Mouse (Mus musculus): ENCODE measurements around the gene Snx18. TPM values are rescaled to one million over a fixed set of nuclear protein-coding genes. Genes with fewer than 3 reads are reported as not detected.

Gene Snx18
- 35.4 and 45.4 TPM in 2 replicates for total RNA-seq (2015)
- 40.1 and 42.2 TPM in 2 replicates for total RNA-seq (2017)

DNA sequence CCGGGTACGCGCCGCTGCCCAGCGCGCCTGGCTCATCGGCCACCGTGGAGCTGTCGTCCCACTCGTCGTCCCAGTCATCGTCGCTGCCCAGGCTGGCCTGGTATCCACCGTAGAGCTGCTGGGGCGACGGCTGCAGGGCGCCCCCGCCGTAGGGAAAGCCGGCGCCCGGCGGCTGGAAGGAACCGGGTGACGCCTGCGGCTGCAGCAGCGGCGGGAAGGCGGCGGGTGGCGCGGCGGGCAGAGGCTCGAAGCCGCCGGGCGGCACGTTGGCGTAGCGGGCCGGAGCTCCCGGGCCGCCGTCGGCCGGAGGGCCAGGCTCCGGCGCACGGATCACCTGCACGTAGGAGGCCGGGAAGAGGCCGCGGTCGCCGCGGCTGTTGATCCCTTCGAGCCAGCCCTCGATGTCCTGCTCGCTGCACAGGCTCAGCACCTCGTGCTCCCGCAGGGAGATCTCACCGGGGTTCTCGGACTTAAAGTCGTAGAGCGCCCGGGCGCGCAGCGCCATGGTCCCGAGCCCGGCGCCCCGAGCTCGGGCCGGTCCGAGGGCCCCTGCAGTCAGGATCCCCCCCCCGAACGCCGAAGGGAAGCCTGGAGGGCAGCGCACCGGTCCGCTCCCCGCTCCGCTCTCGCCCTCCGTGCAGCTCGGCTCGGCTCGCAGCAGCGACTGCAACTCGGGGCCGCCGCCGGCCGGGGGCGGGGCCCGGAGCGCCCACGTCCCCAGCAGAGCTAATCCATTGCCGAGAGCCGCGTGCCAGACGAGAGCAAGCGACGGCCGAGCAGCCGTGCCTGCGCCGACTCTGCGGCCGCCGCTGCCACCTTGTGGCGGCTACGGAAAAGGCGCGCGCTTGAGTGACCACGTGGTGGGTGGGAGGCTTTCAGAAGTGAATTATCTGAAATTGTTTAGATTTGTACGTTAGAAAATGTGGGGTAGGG lies at the start of gene Snx18:
Snx18 (minus strand) TSS at position 674 of the 933 bp plus-strand sequence.
- ATAC-seq (replicated peaks; ENCODE audit: poor library complexity): peak; percentile 70

DNA sequence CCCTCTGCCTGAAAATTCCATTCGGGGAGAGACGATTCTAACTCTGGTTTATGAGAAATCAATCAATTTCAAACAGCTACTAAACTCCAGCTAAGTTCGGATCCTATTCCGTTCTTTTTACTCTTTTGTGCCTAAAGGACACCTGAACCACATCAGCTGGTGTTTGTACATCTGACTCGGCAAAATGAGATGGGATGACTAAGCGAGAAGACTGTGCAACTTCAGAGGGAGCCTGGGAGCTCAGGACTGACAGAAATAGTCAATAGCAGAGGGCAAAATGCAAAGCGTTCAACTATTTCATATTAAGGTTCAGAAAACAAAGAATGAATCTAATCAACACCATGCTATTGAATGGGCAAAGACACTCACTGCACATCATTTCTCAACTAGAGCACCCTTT lies 45.5 kb upstream of the Snx18 start:
- no peak for ATAC-seq (replicated peaks; ENCODE audit: poor library complexity)

DNA sequence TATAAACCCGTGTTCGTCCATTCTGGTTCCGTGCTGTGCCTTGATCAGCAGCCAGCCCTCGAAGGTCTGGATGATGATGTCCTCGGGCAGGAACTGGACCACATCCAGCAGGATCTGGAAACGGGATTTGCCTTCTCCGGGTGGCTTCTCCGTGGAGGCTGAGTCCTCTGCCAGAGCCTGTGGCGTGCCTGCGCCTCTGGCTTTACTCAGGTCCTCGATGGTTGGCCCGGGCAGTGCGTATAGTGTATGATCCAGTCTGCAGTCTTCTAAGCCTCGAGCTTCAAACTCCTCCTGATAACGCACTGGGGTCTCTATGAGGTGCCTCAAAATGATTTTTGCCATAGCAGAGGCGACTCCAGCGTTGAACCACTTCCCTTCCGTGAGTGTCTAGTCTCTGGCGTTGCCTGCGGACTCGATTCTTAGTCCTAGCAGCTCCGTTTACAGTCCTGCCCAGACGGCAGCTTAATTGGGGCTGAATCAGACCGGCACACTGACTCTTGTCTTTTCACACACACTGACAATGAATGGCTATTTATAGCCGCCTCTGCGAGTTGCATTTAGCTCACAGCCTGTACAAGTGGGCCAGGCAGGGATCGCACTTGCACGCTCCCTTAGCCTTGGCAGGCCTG lies 44.9 kb upstream of the Snx18 start, which contains the start of gene Hspb3:
Hspb3 (minus strand) TSS at position 526 of the 629 bp plus-strand sequence.
- no peak for ATAC-seq (replicated peaks; ENCODE audit: poor library complexity)

DNA sequence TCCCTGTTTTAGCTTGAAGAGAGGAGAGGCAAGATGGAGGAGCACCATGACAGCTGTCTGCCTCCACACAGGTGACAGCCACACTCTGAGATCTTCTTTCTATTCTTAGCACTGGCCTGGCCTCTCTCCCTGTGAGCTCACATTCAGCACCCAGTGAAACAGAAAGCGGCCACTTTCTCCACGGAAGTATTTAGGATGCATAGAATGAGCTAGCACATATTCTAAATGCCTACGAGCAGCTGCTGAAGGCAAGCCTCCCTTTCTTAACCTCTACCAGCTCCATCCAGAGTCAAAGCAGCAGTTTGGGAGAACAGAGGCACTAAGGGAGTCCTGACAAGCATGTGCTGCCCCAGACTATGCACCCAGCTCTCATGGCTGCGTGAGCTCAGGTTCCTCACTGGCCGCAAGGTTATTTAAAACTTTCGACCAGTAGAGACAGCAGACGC lies 43.5 kb upstream of the Snx18 start:
- no peak for ATAC-seq (replicated peaks; ENCODE audit: poor library complexity)

DNA sequence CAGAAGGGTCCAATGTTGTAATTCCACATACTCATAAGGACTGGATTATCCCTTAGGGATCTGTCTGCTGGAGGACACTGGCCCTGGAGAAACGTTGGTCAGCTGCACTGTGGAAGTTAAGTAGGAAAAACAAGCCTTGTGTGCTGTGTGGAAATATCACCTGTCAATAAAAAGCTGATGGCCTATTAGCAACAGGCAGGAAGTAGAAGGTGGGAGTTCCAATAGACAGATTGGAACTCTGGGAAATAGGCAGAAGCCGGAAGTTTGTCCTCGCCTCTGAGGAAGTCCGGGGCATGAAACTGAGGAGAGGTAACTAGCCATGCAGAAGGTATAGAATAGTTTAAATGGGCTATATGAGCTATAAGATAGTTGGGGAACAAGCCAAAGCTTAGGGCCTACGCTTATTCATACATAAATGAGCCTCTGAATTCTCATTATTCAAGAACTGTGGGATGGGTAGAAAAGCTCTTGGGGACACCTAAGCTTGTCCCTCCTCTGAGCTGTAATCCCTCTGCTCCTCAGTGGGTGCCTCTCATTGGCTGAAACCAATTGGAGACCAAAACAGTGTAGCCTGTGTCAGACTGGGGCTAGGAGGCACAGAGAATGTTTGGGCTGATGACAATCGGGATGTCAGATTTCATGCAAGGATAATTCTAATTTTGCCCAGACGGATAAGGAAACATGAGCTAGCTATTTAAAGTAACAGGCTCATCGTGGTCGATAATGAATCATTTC lies 42.4 kb upstream of the Snx18 start:
- no peak for ATAC-seq (replicated peaks; ENCODE audit: poor library complexity)

DNA sequence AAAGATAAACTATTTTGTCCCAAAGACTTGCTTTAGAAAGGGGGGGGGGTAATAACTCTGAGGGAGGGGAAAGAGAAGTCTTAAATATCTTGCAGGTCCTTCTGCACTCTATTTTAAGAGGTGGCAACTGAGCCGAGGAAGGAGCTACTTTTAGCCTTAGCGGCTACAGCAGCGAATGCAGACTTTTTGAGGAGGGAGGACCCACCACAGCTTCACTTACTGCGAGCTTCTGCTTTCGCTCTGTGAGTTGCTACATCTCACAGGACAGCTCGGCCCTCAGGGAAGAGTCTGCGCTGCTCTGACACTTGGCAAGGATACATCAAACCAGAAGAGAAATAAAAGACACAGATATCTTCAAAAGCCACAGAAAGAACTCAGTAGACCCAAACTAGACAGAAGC lies 38.8 kb upstream of the Snx18 start:
- peak; percentile 87 for ATAC-seq (replicated peaks; ENCODE audit: poor library complexity)

DNA sequence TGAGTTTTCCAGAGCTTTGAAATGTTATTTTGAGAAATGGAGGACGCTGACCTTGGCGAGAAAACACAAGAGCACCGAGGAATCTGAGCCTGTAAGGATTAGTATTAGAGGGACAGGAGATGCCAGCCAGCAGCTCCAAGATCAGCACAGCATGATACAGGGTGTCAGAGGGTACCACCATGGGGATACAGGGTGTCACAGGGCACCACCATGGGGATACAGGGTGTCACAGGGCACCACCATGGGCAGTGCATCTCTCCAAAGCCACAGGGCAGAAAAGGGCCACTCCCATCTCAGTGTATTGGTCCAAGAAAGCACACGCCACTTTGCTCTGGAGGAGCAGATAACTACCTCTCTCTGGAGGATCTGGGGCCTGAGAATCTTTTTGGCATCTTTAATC lies 38.3 kb upstream of the Snx18 start:
- no peak for ATAC-seq (replicated peaks; ENCODE audit: poor library complexity)

DNA sequence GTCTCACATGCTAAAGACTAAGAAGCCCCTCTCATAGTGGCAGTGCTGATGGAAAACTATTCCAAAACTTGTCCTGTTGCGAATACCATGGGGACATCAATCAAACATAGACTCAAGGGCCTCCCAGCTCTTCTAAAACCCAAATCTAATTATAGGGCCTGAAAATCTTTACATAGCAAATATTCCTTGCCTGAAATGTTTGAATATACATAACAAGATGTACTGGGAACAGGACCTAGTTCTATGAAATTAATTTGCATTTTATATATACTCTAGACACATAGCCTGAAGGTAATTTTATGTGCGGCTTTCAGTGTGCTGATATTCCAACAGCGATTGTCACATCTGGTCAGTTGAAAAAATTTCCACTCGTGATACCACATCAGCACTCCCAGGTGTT lies 37.1 kb upstream of the Snx18 start:
- no peak for ATAC-seq (replicated peaks; ENCODE audit: poor library complexity)

DNA sequence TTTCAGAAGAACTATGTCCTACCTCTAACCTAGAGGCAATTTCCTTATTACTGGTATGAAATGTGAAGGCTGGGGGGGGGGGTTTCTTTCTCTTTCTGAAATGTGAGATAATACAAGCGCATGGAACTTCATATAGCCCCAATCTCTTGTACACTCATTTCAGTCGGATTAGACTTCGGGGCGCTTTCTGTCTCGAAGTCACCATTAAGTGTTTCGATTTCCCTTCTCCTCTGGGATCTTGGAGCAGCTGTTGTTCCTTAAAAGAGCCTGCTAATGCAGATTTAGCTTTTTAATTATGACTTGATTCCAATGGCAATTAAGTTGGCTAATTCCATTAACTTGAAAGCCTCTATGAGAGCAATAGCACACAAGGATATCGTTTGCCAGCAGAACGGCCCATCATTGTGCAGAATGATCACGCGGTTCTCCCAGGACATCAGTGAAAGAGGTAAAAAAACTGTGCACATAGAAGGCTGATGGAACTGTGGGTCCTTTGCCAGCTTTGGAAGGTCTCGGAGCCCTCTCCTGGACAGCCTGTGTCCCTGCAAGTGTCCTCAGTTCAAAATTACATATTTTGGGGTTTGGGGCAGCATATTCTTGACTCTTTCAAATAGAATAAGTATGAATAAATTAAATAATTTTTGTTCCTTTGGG lies 22.7 kb upstream of the Snx18 start:
- no peak for ATAC-seq (replicated peaks; ENCODE audit: poor library complexity)

DNA sequence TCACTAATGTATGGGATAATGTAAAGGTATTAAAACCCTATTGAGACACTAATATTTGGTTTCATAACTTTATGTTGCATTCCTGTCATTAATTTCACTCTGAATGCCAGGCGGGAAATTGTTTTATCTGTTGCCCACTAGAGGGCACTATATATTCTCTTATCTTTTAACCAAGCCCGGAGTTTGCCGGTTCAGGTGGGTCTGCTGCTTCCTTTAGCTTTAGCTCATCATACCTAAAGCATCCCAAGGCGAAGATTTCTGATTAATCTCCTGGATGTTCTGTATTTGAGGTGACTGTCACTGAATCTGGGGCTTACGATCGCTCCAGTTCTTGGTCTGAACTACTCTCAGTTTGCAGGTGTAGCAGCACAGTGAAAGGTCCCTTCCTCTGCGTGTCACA lies 20.6 kb upstream of the Snx18 start:
- ATAC-seq (replicated peaks; ENCODE audit: poor library complexity): peak; percentile 45

DNA sequence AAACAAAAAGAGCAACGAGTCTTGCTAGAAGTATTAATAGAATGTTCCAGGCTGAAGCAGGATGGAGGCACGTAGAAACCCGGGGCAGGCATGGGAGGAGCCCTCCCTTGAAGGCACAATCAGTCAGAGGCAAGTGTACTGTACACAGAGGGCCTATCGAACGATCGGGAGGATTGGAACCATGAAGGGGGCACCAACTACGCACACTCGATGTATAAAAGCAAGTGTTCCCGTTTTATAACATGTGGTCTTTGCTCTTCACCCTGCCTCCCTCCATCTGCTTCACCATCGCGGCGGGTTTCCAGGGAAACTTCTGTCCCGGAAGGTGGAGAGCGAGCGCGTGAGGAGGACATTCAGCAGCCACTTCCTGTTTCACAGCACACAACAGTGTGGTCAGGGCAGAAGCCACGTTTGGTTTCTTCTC lies 17.4 kb upstream of the Snx18 start:
- ATAC-seq (replicated peaks; ENCODE audit: poor library complexity): peak; percentile 71

DNA sequence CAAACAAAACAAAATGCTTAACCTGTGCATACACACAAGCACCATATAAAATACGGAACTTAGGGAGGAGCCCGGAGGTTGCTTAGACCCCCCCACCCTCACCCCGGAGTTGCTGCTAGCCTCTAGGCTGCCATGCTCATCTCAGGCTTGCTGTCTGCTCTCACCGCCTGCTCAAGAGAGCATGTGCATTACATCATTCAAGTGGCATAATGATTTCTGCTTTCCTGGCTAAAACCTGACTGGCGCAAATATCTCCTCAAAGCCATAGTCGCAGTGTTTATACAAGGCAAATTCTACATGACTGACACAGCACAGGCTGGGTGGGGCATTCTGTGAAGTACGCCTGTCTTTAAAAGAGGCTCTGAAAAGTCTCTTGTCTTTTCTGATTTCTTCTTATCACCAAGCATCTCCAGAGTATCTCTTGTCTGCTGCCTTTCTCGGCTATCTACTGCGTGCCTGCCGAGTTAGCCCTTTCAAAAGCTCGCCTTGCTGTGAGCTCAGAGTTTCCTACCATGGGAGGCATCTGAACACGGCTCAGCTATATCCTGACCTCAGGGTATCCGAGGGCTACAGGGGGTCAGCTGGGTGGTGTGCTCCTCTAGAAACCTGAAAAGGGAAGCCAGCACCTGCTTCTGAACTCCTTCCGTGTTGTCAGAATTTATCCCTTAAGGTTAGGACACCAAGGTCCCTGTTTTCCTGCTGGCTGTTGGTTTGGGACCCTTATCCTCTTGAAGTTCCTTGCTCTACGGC lies 16.5 kb upstream of the Snx18 start:
- ATAC-seq (replicated peaks; ENCODE audit: poor library complexity): 0 out of 2 replicates have a peak, but pooled peaks have one; percentile 5

DNA sequence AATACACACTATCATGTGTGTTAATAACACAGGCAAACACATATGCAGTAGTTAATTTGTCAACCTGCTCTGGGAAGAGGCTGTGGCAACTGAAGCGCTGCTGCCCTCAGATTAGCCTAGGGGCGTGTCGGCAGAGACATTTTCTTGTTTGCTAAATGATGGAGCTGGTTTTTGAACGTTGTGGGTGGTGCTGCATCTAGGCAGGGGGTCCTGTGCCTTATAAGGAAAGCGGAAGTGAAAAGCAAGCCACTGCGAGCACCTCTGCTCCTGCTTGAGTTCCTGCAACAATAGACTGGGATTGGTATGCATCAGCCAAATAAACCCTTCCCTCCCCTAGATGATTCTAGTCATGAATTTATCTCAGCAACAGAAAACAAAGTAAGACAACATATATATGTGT lies 14.1 kb upstream of the Snx18 start:
- peak; percentile 21 for ATAC-seq (replicated peaks; ENCODE audit: poor library complexity)

DNA sequence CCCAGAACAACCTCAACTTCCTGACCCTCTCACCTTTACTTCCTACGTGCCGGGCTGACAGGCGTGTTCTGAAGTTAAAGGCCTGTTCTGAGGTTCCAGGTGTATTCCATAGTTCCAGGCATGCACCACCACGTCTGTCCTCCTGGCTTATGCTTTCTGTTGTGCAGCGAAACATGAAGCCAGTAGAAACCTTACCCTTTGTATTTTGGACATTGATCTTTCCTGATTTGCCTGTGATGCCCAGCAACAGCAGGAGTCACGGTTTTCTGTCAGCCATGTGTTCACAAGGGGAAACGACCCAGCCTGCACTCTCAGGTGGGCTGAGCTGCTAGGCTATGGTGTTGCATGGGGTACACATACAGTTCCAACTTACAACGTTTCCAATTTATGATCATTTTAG lies 9.2 kb upstream of the Snx18 start:
- no peak for ATAC-seq (replicated peaks; ENCODE audit: poor library complexity)

DNA sequence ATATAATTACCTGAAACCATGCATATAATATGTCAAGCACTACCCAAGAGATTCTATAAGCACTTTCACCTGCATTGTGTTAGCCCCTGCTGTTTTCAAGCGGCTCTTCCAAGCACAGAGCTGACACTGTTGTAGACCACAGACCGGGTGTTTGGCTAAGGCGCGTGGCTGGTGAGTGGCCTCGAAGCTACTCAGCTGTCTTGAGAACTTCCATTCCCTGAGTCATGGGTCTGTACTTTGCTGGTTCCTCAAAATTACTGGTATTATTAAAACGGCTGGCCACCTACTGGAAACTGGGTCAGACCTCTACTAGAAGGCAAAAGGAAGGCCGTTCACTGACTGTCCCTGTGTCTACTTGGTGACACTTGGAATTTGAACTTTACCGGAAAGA lies 4.5 kb upstream of the Snx18 start:
- peak; percentile 54 for ATAC-seq (replicated peaks; ENCODE audit: poor library complexity)

DNA sequence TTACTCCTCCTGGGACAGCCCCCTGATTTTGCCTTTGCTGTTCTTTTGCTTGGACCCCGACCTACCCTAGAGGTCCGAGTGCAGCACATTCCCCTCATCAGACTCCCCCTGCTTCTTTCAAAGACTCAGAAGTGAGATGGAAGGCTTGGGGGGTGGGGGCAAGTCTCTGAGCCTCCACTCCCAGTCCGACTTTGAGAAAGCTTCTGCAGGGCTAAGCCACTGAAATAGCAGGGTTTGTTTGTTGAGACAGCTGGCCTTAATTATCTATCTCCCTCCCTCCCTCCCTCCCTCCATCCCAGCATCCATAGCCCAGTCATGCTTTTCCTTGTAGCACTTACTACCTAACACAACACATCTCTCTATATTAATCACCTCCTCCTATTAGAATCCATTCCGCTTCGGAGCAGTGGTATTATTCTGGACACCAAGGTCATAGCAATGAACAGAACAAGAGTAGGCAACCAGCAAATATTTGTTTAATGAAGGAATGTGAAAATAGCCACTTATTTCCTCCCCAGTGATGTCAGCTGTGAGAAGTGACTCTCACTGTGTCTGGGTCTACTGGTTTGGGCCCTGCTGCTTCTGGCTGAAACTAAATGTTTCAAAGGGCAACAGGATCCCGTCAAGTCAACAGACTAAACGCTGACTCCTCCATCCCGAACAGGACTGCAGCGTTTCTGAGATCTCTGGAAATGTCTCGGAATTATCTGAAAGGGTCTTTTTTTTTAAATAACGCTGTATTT lies 3.9 kb upstream of the Snx18 start:
- ATAC-seq (replicated peaks; ENCODE audit: poor library complexity): no peak

DNA sequence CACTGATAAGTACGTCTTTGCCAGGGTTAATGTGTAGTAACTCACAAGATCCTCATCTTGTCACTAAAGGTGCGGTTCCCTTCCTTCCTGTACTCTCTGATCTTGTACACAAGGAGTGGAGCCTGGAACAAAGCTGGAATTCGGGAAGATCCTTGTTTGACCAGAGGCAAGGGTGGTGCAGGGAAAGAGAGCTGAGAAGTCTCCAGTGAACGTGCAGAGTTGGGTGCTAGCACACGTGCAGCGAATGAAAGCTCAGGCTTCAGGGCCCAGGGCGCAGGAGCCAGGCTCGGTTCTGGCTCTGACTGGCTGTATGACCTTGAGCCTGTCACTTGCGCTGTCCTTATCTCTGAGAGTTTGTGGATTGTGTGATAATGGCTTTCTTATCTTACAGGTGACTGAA lies 639 bp upstream of the Snx18 start:
- ATAC-seq (replicated peaks; ENCODE audit: poor library complexity): no peak

DNA sequence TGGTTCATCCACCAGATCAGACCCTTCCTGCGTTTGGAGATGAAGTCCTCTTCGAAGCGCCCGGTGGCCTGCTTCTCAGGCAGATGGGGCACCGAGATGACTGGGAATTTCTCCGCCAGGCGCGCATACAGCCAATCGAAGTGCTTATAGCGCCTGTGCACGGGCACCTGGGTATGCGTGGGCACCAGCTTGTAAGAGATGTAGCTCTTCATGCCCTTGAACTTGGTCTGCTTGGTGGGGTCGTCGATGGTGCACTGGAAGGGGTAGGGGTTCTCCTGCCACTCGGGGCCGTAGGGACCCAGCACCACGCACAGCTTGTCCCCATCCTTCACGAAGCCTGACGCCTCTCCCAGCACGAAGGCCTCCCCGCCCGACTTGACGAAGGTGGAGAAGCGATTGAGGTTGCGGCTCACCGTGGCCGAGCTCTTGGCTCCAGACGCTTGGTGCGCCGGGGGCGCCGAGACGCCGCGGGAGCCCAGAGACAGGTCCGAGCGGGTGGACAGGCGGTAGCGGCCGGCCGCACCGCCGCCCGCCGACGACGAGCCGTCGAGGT lies 950 bp downstream of the Snx18 start:
- no peak for ATAC-seq (replicated peaks; ENCODE audit: poor library complexity)

DNA sequence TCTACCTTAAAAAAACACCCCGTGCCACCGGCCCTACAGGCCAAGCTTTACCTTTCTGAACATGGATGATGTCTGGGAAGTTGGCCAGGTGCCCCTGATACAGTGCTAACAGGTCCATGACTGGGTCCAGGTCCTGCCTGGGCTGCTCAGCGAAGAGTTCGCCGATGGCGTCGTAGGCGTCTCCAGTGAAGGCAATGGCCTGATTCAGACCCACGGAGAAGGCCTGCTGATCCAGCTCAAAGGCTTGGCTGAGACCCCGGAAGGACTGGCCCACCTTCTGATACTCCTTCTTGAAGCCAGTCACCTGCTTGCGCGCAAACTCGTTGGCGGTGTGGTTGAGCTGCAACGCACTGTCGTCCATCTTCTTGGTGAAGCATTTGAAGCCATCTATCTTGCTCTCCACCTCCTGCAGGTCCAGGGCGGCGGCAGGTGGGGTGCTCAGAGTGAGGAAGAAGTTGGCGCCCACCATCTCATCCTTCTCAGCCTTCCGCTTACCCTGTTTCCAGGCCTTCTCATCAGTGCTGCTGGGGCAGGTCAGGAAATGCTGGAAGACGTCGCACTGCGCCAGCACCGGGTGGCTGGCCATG lies 1.5 kb downstream of the Snx18 start:
- no peak for ATAC-seq (replicated peaks; ENCODE audit: poor library complexity)

Measured in megakaryocyte progenitor cell, adult 5-6 weeks (primary cell).